Comparison of ENCODE assay signal across 14 mouse cellular contexts in the genomic region with DNA sequence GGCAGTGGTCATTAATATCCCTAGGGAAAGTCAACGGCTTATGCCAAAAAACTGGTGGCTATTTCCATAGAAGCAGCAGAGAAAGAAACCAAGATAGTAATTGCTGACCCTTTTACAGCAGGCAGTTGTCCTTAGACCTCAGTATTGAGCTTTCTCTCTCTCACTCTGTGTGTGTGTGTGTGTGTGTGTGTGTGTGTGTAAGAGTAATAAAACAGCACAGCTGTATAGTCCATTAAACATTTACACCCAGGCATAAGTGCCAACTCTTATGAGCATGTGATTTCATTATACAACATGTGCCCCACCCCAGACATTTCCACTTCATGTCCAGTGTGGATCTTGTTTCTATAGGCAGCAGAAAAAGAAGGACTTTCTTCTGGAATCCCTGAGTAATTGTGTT.
DNase-seq lines count a peak whose midpoint lies in the region; ATAC-seq and TF ChIP-seq lines count a peak whose summit lies in the region.
"Had no signal": no experiment of that assay in that cellular context is flagged by ENCODE, and none has a peak within 500 bp of the region (broad histone marks: within the 10 kb centered on the region; RNA-seq: fewer than 3 reads in every experiment).

No protein-coding gene starts in this region.

- H3K27ac ChIP-seq in heart, adult 2 months = peak overlapping the region; percentile 36
- H3K27ac ChIP-seq in heart, embryonic 10.5 days = no peak overlapping the region
- H3K27ac ChIP-seq in kidney, embryonic 16.5 days (ENCODE audit: low read length) = no peak overlapping the region
- no peak overlapping the region for H3K27ac ChIP-seq in intestine, postnatal 0 days (ENCODE audit: low read depth, low read length)
- no peak overlapping the region for H3K27ac ChIP-seq in neural tube, embryonic 15.5 days (replicated peaks)
- H3K27ac ChIP-seq: limb, embryonic 13.5 days had no signal

- intact Hi-C loops in heart, adult 2 months (cut with DNase I) = no loop called here

- H3K4me1 ChIP-seq in heart, adult 2 months (ENCODE audit: control insufficient read depth, insufficient read depth, low read length) = peaks cover 1% of the 10 kb centered on the region; the same call in 1 of the 2 replicates
- H3K4me1 ChIP-seq in heart, embryonic 10.5 days = no peaks in the 10 kb centered on the region
- 0 out of 2 replicates have a peak, but pooled peaks cover 2% of the 10 kb centered on the region for H3K4me1 ChIP-seq in kidney, embryonic 16.5 days (ENCODE audit: insufficient read depth, low read length)
- H3K4me1 ChIP-seq in intestine, postnatal 0 days (replicated peaks; ENCODE audit: control insufficient read depth, insufficient read depth, low read length) = no peaks in the 10 kb centered on the region
- H3K4me1 ChIP-seq in neural tube, embryonic 15.5 days = peaks cover 5% of the 10 kb centered on the region; the same call in 1 of the 2 replicates

- H3K27me3 ChIP-seq in heart, adult 2 months (ENCODE audit: control insufficient read depth, insufficient read depth, low read length) = no peaks in the 10 kb centered on the region
- H3K27me3 ChIP-seq in heart, embryonic 10.5 days (ENCODE audit: insufficient read depth, poor library complexity, severe bottlenecking) = no peaks in the 10 kb centered on the region
- no peaks in the 10 kb centered on the region for H3K27me3 ChIP-seq in kidney, embryonic 16.5 days (ENCODE audit: insufficient read depth, low read length)
- H3K27me3 ChIP-seq in intestine, postnatal 0 days (replicated peaks; ENCODE audit: control insufficient read depth, insufficient read depth, low read length) = no peaks in the 10 kb centered on the region
- H3K27me3 ChIP-seq in neural tube, embryonic 15.5 days (replicated peaks) = no peaks in the 10 kb centered on the region
- H3K27me3 ChIP-seq: limb, embryonic 13.5 days had no signal

- ATAC-seq in kidney, embryonic 16.5 days (ENCODE audit: low FRiP score, low TSS enrichment) = no peak
- peak; percentile 95 for ATAC-seq in intestine, postnatal 0 days
- ATAC-seq in neural tube, embryonic 15.5 days (ENCODE audit: low FRiP score) = peak; percentile 41; the same call in 1 of the 2 replicates
- no peak for ATAC-seq in inflammation-experienced regulatory T-cells, adult 6 months
- ATAC-seq: liver, postnatal 0 days had no signal

- peaks cover 3% of the 10 kb centered on the region; the same call in 1 of the 2 replicates for H3K36me3 ChIP-seq in heart, adult 2 months (ENCODE audit: control insufficient read depth, insufficient read depth, low read length)
- no peaks in the 10 kb centered on the region for H3K36me3 ChIP-seq in heart, embryonic 10.5 days
- H3K36me3 ChIP-seq in kidney, embryonic 16.5 days (ENCODE audit: insufficient read depth, low read length) = no peaks in the 10 kb centered on the region
- H3K36me3 ChIP-seq in intestine, postnatal 0 days (ENCODE audit: control insufficient read depth, insufficient read depth) = no peaks in the 10 kb centered on the region
- no peaks in the 10 kb centered on the region for H3K36me3 ChIP-seq in neural tube, embryonic 15.5 days
- H3K36me3 ChIP-seq: G1E; limb, embryonic 13.5 days had no signal

- no peak for TF ChIP-seq EP300 in heart, adult 2 months (IDR thresholded peaks at IDR 0.05; ENCODE audit: insufficient read depth, low read depth, low read length)

- TF ChIP-seq CTCF in heart, adult 2 months (IDR thresholded peaks at IDR 0.05) = no peak
- no peak for TF ChIP-seq CTCF in intestine, postnatal 0 days (IDR thresholded peaks at IDR 0.05; ENCODE audit: low read depth)

- H3K4me2 ChIP-seq in kidney, embryonic 16.5 days (replicated peaks; ENCODE audit: low read depth, low read length) = no peak overlapping the region
- H3K4me2 ChIP-seq in intestine, postnatal 0 days (replicated peaks; ENCODE audit: low read depth) = peak overlapping the region; percentile 44
- H3K4me2 ChIP-seq in neural tube, embryonic 15.5 days = no peak overlapping the region
- H3K4me2 ChIP-seq: limb, embryonic 13.5 days had no signal

- no peaks in the 10 kb centered on the region for H3K9me3 ChIP-seq in heart, embryonic 10.5 days
- H3K9me3 ChIP-seq in kidney, embryonic 16.5 days (ENCODE audit: low read length) = no peaks in the 10 kb centered on the region
- no peaks in the 10 kb centered on the region for H3K9me3 ChIP-seq in intestine, postnatal 0 days (ENCODE audit: control insufficient read depth)
- no peaks in the 10 kb centered on the region for H3K9me3 ChIP-seq in neural tube, embryonic 15.5 days (replicated peaks)
- H3K9me3 ChIP-seq: G1E; limb, embryonic 13.5 days had no signal

- WGBS in heart, adult 2 months = 39% methylated on average over 1 of the region's 1 CpGs
- WGBS in heart, embryonic 10.5 days = 84% methylated on average over 1 of the region's 1 CpGs
- 17% methylated on average over 1 of the region's 1 CpGs for WGBS in kidney, embryonic 16.5 days
- WGBS in intestine, postnatal 0 days = 8% methylated on average over 1 of the region's 1 CpGs
- 8% methylated on average over 1 of the region's 1 CpGs for WGBS in neural tube, embryonic 15.5 days

- DNase-seq in heart, adult 2 months = no peak
- DNase-seq in heart, embryonic 10.5 days (ENCODE audit: low spot score) = no peak
- peak; percentile 28 for DNase-seq in kidney, postnatal 14 days
- DNase-seq: adrenal gland, postnatal 36 days; cerebellum, adult 11 months; forebrain, postnatal 0 days; liver, postnatal 0 days; right cerebral cortex, adult 18-20 months had no signal

- TF ChIP-seq POLR2A in heart, adult 2 months (IDR thresholded peaks at IDR 0.05; ENCODE audit: insufficient read depth, low read depth, low read length) = no peak

- H3K9ac ChIP-seq in heart, adult 2 months (ENCODE audit: low read depth, low read length) = no peak overlapping the region
- H3K9ac ChIP-seq in kidney, embryonic 16.5 days (replicated peaks; ENCODE audit: low read length) = no peak overlapping the region
- H3K9ac ChIP-seq in intestine, postnatal 0 days (ENCODE audit: low read depth, low read length) = no peak overlapping the region
- H3K9ac ChIP-seq in neural tube, embryonic 15.5 days (replicated peaks) = no peak overlapping the region
- H3K9ac ChIP-seq: forebrain, postnatal 0 days; limb, embryonic 13.5 days; liver, postnatal 0 days had no signal

- H3K4me3 ChIP-seq in heart, adult 2 months = no peak overlapping the region
- H3K4me3 ChIP-seq in heart, embryonic 10.5 days = no peak overlapping the region
- no peak overlapping the region for H3K4me3 ChIP-seq in kidney, embryonic 16.5 days (ENCODE audit: low read length)
- no peak overlapping the region for H3K4me3 ChIP-seq in intestine, postnatal 0 days (ENCODE audit: low read depth, low read length)
- no peak overlapping the region for H3K4me3 ChIP-seq in neural tube, embryonic 15.5 days (replicated peaks)
- H3K4me3 ChIP-seq: limb, embryonic 13.5 days had no signal

- no peaks in the 10 kb centered on the region for H3K79me2 ChIP-seq in heart, adult 2 months (replicated peaks; ENCODE audit: control insufficient read depth, insufficient read depth, low read length)

Comparison
In these comparisons a context has a peak if more than half of its experiments do, and no peak if none do; other contexts are left out.
1. ATAC-seq: peak in intestine, postnatal 0 days (single experiment) and neural tube, embryonic 15.5 days (single experiment); none in kidney, embryonic 16.5 days (single experiment) and inflammation-experienced regulatory T-cells, adult 6 months (single experiment).